Mouse (Mus musculus): ENCODE measurements around the gene Myo1d. TPM values are rescaled to one million over a fixed set of nuclear protein-coding genes. Genes with fewer than 3 reads are reported as not detected.

Gene Myo1d
- polyA plus RNA-seq, 2 experiments from 2014 or later: 0.70 to 1.1 TPM

DNA sequence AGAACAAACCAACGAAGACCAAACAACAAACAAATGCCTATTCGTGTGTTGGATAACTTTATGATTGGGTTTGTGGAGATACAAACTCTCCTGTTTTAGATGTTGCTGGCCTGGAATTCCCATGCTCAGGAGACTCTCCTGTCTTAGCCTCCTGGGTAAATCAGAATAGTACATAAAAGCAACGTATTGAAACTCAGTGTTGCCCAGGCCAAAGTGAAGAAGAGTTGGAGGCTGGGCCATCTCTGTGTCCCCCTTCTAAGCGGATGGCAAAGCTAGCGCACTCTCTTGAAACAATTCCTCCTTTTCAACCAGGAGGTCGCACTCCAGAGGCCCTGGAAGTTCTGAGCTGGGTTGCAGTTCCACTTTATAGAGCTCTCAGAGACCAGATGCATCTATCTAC, 276.5 kb downstream of the Myo1d start:
- ATAC-seq: no peak

GRCm38 (mm10) chr11:80499550-80499952, 280.3 kb downstream of the Myo1d start:
- ATAC-seq: no peak

DNA sequence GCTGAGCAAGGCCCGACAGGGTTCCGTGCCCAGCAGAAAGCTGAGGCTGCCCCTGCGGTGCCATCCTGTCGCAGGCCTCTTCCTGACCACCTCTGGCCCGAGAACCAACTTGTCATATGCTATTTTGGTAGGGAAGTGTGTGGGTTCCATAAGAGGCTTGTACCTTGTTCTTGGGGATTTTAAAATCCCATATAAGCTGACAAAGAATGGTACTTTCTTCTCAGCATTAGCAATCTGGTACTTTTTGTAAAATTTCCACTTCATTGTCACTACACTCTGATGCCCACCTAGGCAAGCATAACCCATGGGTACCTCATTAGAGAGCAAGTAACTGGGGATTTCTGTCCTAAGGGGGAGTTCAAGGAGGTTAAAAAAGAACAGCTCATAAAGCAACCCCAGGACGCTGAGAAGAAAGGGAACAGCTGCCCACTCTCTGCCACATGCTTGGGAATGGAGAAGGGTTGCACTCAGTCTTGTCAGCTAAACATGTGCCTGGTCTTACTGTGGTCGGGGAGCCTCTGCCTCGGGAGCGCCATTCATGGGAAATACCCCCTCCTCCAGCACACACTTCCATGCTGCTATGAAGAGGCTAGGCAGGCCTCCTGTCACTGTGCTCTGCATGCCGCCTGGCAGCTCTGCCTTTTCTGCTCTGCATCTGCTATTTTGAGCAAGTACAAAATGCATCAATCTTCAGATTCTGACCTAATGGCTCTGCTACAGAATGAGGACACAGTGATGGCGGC, 281.3 kb downstream of the Myo1d start:
- ATAC-seq: no peak

GRCm38 (mm10) chr11:80497225-80497919, 282.5 kb downstream of the Myo1d start:
- ATAC-seq: no peak

GRCm38 (mm10) chr11:80496640-80497039, 283.2 kb downstream of the Myo1d start:
- no peak for ATAC-seq

GRCm38 (mm10) chr11:80495972-80496371, 283.9 kb downstream of the Myo1d start:
- ATAC-seq: no peak

- ATAC-seq: no peak
Measured at GRCm38 (mm10) chr11:80494852-80495251, 285.0 kb downstream of the Myo1d start.

GRCm38 (mm10) chr11:80493186-80493585, 286.6 kb downstream of the Myo1d start:
- no peak for ATAC-seq

DNA sequence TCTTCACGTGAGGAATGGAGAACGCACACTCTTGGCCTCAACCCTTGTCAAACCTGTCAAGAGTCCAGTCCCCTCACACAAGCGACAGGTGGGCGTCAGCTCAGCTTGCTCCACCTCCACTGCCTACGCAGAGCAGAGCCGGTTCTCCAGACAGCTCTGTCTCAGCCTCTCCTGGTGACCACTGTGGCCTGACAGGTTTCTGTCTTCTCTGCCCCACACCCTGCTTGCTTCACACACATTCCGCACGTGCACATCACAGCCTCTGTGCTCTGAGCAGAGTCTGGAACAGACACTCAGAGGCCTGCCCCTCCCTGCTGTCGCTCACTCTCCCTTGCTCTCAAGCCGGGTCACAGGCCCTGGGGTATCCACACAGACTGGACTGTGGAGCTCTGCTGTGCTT, 289.0 kb downstream of the Myo1d start:
- ATAC-seq: no peak

- ATAC-seq: peak; percentile 71
Measured at GRCm38 (mm10) chr11:80489882-80490196, 290.0 kb downstream of the Myo1d start.

DNA sequence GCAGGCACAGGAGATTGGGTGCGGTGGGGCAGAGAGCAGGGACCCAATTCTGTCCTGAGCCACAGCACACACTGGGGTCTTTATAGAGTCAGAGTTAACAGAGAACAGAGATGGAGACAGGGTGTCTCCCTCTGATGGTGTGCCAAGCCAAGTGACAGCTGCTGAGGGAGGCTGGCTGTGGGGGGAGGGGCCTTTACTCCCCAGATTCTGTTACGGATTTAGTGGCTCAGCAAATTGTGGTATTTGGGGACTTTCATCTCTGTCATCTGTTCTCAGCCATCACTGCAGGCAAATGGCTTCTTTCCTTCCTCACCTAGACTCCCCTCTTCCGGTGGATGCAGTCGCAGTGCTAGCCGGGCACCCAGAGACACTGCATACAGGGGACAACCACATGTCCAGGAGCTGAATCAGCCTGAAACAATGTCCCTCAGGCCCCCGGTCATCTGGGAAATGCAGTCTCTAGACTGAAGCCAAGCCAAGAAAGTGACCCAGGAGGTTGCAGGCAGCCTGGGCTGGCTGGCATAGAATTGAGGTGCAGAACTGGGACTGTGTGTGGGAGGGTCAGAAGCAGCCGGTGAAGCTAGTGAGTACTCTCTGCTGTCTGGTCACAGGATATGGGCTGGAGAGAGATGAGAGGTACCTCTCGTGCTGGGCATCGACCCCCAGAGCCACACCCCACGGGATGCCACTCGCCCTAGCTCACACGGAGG, 290.5 kb downstream of the Myo1d start:
- ATAC-seq: peak; percentile 70

- no peak for ATAC-seq
Measured at GRCm38 (mm10) chr11:80487904-80488587, 291.8 kb downstream of the Myo1d start.

GRCm38 (mm10) chr11:80485622-80486206, 294.1 kb downstream of the Myo1d start:
- no peak for ATAC-seq

DNA sequence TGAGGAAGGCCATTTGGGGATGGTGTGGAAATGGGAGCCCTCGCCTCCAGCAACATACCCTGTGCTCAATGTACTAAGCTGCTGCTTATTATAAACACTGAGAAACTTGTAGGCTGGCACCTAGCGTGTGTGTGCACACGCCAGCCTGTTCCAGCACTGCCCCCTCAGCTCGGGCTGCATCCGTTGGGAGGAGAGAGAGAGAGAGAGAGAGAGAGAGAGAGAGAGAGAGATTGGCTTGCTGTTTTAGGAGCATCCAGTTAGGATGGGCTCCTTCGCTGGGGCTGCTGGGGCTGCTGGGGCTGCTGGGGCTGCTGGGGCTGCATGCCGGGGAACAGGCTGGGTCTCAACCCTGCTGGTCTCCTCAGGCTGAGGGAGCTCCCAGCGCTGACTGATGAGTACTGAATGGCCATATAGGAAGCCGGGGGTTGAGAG, 294.7 kb downstream of the Myo1d start:
- no peak for ATAC-seq

DNA sequence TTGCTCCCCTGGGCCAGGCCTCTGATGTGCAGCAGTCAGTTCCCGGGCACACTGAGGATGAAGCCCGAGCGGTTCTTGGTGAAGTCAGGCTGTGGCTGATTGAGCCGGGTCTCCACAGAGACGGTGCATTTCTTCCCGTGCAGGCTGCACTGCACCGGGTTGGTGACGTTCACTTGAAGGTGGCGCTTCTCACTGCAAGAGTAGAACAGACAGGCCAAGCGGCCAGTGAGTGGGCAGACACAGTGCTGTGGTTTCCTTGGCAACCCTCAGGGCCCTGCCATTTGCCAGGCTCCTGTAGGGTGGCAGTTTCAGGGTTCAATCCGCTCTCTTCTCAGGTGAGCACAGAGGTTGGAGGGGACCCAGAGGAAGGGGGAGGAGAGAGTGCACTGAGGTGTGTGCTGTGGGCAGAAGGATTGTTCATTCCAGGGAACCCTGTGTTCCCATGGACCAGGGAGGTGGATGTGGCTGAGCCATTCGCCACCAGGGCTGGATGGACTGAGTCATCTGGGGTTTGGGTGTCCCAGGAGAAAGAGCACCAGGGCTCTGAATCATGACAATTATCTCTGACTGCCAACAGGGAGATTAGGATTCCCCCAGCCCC, 295.5 kb downstream of the Myo1d start:
- ATAC-seq: no peak

DNA sequence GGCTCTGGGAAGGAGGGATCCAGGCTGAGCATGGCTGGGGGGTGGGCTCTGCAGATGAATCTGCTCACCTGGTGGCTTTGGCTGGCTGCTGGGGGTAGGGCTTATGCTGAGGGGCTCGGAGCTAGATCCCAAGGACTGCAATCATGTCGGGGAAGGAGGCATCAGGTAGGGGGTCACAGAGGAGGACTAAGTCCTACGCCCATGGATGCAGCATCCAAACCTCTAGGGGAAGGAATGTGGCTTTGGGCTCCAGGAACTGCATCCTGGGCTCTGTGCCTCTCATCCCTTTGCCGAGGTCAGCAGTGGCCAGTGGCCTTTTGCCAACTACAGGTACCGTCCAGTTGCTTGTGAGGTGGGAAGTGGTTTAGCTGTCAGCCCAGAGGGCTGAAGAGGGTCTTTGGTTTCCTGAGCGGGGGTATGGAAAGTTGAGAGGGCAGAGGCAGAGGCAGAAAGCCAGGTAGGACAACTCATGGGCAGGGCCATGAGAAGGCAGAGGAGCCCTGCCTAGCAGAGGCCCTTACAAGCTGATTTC, 296.2 kb downstream of the Myo1d start:
- ATAC-seq: no peak

GRCm38 (mm10) chr11:80482921-80483320, 296.9 kb downstream of the Myo1d start:
- ATAC-seq: no peak

DNA sequence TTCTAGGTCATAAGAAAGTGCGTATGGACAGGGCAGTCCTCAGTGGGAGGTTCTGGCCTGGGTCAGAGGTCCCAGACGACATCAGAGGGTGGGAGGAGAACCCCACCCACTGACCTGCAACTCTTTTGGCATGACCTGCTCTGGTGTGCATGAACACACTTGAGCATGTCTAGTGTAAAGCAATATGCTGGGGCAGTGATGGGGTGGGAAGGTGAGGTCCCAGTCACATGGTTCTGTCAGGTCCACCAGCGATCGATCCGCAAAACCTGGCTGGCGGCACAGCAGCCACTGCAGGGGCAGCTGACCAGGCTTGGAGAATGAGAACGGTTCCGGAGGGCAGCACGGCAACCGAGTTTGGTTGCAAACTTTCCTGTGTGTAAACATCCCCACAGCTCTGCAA, 297.5 kb downstream of the Myo1d start:
- no peak for ATAC-seq

DNA sequence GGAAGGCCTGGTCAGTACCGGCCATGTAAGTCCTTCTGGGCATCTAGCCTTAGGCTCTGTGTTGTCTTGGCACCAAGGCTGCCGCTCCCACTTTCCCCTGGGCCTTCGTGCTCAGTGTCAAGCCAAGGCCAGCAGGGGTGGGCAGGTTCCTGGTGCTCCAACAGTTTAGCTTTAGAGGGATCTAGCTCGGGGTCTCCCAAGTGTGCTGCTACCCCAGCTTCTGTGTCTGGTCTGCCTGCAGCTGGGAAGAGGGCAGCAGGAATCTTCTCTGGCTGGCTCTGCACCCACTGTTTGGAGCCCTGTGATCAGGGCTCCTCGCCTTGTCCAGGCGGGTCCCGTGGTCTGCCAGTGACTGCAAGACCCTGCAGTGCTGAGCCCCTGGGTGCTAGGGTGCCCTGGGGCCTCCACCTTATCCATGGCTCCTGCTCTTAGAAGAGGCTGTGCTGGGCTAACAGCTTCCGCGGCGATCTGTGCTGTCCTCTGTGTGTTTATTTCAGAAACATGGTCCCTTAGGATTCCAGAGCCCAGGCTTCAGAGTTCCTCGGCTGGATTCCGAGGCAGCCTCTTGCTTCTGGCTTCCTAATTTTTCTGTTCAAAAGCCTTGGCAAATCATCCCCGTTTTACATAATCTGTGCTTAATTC, 298.3 kb downstream of the Myo1d start:
- ATAC-seq: no peak

DNA sequence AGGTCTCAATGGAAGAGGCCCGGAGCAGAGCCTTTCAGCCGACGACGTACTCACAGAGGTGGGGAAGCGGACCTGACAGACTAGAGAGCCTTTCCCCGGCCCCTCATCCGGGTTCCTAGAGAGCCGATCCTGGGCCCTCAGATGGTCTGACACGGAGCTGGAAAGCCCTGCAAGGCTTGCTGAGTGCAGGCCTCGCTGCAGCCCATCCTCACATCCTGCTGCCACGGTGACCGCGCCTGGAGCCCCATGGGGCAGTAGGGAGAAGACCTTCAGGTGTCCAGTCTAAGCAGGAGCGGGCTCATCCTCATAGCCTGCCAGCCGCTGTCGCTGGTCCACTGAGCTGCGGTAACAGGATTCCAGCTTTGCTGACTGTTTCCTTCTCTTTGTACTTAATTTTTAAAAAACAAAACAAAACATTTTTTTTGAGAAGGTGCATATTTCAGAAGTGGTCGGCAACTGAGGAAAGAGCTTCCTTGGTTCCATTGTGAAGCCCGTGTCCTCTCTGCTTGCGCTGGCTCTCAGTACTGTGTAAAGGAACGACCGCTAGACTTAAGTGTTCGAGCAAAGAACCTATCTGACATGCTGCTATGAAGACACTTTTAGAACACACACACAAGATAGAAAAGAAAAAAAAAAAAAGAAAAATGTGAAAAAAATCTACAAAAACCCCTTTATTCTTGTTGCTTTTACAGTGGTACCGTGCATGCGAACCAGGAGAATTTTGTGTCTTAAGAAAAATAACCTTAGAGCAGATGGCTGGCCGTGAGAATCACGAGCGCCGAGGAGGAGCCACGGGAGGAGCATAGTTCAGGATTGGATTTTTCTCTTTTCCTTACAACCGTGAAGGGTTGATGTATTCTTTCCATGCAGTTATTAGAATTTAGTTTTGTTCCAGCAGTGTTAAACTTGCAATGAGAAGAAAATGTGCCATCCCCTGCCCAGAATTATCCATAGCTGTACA, 299.6 kb downstream of the Myo1d start:
- no peak for ATAC-seq

All from CD4-positive, CD25-positive, alpha-beta regulatory T cell, adult 4 months (primary cell).